Mouse (Mus musculus): ENCODE measurements at regions not wholly inside any gene's neighbourhood (a gene's known extent, or its start where the extent isn't known, plus 50 kb on each side); places are given as distances from the start of the nearest gene placed in this dataset.

DNA sequence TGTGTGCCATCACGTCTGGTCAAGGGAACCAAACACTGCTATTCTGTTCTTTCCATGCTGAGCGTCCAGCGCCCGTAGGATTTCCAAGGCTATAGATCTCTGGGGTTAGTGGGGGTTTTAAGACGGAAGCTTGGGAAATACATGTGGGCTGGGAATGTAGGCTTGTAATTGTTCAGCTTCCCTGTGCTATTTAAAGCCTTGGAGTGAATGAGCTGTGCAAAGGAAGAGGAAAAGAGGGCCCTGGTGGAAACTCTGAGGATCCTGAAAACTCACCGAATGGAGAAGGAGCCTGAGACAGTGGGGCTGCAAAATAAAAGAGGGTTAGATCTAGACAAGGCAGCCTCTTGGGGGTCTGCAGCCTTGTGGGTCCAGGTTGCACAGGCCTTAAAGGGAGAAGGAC, 1124.2 kb upstream of the Gulo start:
- Histone ChIP-seq H3K27me3 (ENCODE audit: control insufficient read depth, insufficient read depth, low read length) (no peaks in the 10 kb centered on the region), H3K9me3 (ENCODE audit: control insufficient read depth, low read depth, low read length) (no peaks in the 10 kb centered on the region), H3K4me2 (replicated peaks; ENCODE audit: low read depth, low read length) (no peak overlapping the region), H3K9ac (replicated peaks; ENCODE audit: low read depth, low read length) (no peak overlapping the region), H3K36me3 (ENCODE audit: control insufficient read depth, insufficient read depth, low read length) (no peaks in the 10 kb centered on the region), H3K4me3 (ENCODE audit: low read depth, low read length) (no peak overlapping the region), H3K4me1 (ENCODE audit: control insufficient read depth, insufficient read depth, low read length) (peaks cover 12% of the 10 kb centered on the region), H3K27ac (ENCODE audit: low read length) (no peak overlapping the region)
- 78% methylated on average over 6 of the region's 6 CpGs for WGBS
- no peak for ATAC-seq (ENCODE audit: insufficient number of reproducible peaks, insufficient read depth, low FRiP score, low read depth)

DNA sequence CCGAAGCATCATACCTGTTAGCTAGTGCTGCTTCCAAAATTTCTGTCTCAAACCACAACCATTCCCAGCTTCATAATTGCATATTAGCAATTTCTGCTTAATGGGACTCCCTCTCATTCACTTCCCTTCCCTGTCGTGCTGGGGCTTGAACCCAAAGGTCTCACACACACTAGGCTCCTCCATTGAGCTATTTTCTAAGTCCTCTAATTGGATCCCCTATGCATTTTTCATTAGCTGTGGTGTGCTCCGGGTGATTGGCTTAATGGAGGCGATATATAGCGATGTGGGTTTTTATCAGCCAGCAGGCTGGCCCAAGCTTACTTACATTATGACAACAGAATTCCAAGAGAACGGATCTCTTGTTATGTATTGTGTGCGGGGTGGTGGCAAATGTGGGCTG, 1118.1 kb upstream of the Gulo start:
- no peak overlapping the region for H3K9ac ChIP-seq (replicated peaks; ENCODE audit: low read depth, low read length)
- H3K27ac ChIP-seq (ENCODE audit: low read length): no peak overlapping the region
- WGBS: 87% methylated on average over 7 of the region's 7 CpGs
- H3K27me3 ChIP-seq (ENCODE audit: control insufficient read depth, insufficient read depth, low read length): no peaks in the 10 kb centered on the region
- no peaks in the 10 kb centered on the region for H3K36me3 ChIP-seq (ENCODE audit: control insufficient read depth, insufficient read depth, low read length)
- H3K4me2 ChIP-seq (replicated peaks; ENCODE audit: low read depth, low read length): no peak overlapping the region
- H3K9me3 ChIP-seq (ENCODE audit: control insufficient read depth, low read depth, low read length): no peaks in the 10 kb centered on the region
- ATAC-seq (ENCODE audit: insufficient number of reproducible peaks, insufficient read depth, low FRiP score, low read depth): no peak
- H3K4me1 ChIP-seq (ENCODE audit: control insufficient read depth, insufficient read depth, low read length): no peaks in the 10 kb centered on the region
- H3K4me3 ChIP-seq (ENCODE audit: low read depth, low read length): no peak overlapping the region

DNA sequence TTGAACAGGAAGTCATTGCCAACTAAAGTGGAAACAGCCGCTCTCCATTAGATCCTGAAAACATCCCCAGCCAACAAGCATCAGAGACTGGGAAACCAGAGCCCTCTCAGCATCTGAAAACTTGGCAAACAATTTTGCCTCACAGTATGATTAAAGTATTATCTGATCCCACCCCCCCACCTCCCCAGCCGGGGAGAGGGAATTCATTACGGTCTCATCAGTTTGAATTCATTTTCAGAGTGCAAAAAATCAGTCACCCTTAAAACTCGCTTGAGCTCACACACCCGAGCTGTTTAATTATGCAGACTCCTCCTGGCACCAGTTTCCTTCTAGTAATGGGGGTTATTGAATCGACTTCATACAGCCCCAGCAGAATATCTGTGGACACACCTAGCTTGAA, 1117.2 kb upstream of the Gulo start:
- Histone ChIP-seq H3K27me3 (ENCODE audit: control insufficient read depth, insufficient read depth, low read length) (no peaks in the 10 kb centered on the region), H3K36me3 (ENCODE audit: control insufficient read depth, insufficient read depth, low read length) (no peaks in the 10 kb centered on the region), H3K9ac (replicated peaks; ENCODE audit: low read depth, low read length) (no peak overlapping the region), H3K27ac (ENCODE audit: low read length) (no peak overlapping the region), H3K4me2 (replicated peaks; ENCODE audit: low read depth, low read length) (no peak overlapping the region), H3K4me3 (ENCODE audit: low read depth, low read length) (no peak overlapping the region), H3K9me3 (ENCODE audit: control insufficient read depth, low read depth, low read length) (no peaks in the 10 kb centered on the region), H3K4me1 (ENCODE audit: control insufficient read depth, insufficient read depth, low read length) (no peaks in the 10 kb centered on the region)
- WGBS: 48% methylated on average over 6 of the region's 6 CpGs
- no peak for ATAC-seq (ENCODE audit: insufficient number of reproducible peaks, insufficient read depth, low FRiP score, low read depth)

DNA sequence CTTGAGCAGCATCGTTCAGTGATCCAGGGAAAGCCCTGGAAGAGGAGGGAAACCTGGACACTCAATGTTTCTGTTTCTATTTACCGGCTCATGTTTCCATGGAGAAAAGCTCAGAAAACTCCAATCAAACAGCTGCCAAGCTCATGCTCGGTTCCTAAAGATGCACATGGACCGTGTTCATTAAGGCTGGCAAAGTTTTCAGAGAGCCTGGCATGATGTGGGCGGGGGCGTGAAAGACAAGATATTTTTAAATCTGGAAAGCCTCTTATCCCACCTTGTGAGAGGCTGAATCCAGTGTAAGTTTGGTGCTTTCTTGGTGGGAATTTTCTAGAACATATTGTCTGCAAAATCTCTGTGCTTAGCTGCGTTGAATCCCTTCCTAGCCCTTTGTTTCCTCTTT, 1114.3 kb upstream of the Gulo start:
- Histone ChIP-seq H3K27me3 (ENCODE audit: control insufficient read depth, insufficient read depth, low read length) (no peaks in the 10 kb centered on the region), H3K4me2 (replicated peaks; ENCODE audit: low read depth, low read length) (no peak overlapping the region), H3K4me1 (ENCODE audit: control insufficient read depth, insufficient read depth, low read length) (no peaks in the 10 kb centered on the region), H3K4me3 (ENCODE audit: low read depth, low read length) (no peak overlapping the region), H3K9ac (replicated peaks; ENCODE audit: low read depth, low read length) (no peak overlapping the region), H3K27ac (ENCODE audit: low read length) (no peak overlapping the region), H3K36me3 (ENCODE audit: control insufficient read depth, insufficient read depth, low read length) (no peaks in the 10 kb centered on the region), H3K9me3 (ENCODE audit: control insufficient read depth, low read depth, low read length) (no peaks in the 10 kb centered on the region)
- no peak for ATAC-seq (ENCODE audit: insufficient number of reproducible peaks, insufficient read depth, low FRiP score, low read depth)
- 77% methylated on average over 7 of the region's 7 CpGs for WGBS
